Mouse (Mus musculus) skeletal muscle tissue, postnatal 0 days (tissue): Measurements from ENCODE around the gene Gab1. TPM values are rescaled to one million over a fixed set of nuclear protein-coding genes. Genes with fewer than 3 reads are reported as not detected.

Experiments
- polyA plus RNA-seq: library from polyadenylated mRNA; unstranded; fragments of >200 nt; fragmentation: Nextera tagmentation; extraction: Ambion mirVana; gene quantifications from 2 replicates; pipeline ENCODE4 v1.2.1, GENCODE M21; 2015

Gab1 gene
- 8.5 and 9.8 TPM in 2 replicates for polyA plus RNA-seq

DNA sequence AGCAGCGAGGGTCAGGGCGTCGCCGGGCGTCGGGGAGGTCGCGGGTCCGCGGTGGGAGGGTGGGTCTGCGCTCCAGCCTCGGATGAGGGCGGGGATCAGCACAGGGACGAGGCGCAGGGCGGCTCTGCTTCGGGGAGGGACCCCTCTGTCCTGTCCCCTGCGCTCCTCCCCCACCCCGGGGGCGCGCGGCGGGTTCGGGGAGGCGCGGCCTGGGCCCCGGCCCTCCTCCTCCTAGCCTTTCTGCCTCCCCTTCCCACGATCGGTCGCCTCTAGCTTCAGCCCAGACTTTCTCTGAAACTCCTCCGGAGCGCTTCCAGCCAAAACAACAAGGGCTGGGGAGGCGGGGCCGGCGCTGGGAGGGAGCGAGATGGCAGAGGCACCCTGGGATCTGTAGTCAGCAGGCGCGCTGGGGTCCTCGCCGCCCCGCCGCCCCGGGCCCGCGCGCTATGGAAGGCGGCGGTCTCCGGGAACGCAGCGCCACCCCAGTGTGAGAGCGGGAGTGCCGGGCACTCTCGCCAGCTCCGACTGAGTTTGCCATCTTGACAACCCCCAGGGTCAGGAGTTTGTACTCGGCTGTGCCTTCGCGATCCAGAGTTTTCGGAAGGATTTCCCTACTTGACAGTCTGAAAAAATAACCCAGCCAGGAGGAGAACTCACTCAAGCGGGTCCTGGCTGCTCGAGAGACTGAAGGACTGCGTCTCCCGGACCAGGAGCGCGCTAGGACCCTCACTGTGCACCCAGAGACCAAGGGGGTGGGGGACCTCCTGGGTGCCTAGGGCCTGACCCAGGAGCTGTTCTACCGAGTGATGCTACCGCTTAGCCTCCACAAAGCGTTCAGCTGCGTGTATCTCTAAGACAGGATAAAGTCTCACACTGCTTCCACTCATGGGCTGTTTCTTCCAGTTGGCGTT, at the start of gene Gab1:
Gene Gab1, minus strand, starts transcription at position 324 of the 911 bp plus-strand sequence.

DNA sequence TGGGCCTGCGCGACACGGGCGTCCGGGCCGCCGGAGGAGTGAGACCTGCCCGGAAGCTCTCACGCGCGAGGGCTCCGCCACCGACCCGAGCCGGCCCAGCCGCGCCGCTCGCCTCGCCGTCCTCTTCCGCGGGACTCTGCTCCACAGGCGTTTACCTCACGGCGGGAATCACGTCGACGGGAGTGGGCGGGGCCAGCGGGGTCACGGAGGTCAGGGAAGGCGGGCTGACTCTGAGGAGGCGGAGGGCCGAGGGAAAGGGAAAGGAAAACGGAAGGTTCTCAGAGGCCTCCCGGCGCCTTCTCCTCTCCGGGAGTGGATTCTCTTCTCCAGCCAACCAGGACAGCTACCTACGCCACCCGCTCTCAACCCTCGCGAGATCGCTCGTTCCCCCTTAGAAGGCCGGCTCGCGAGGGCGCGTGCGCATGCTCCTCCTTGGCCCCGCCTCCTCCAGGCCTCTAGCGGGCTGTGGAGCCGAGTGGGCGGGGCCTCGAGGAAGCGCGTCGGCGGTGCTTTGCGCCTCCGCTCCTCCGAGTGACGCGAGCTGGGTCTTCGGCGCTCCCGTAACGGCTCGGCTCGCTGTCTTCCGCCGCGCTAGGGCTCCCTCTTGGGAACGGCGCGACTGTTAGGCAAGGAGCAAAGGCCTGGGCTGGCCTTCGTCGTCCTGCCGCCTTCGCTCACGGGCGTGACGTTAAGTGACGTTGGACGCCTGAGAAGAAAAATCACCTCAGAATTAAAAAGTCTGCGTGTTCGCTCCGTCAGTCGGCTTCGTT, 141.0 kb downstream of the Gab1 start, which contains the start of gene Smarca5:
Gene Smarca5, minus strand, starts transcription at position 343 of the 770 bp plus-strand sequence.

Other genes starting within 250 kb of the Gab1 start
- 22.0 and 26.5 TPM in 2 replicates for gene Smarca5, start 141.0 kb downstream of the Gab1 start, polyA plus RNA-seq
- gene Usp38, start 134.4 kb upstream of the Gab1 start, polyA plus RNA-seq = 11.9 and 13.9 TPM in 2 replicates